Mouse (Mus musculus) cerebellum, adult 2 months (tissue): ENCODE measurements around the gene Cd93. TPM values are rescaled to one million over a fixed set of nuclear protein-coding genes. Genes with fewer than 3 reads are reported as not detected.
A peak's percentile ranks its signal among the peaks of the same experiment; 100 is the strongest.

Source experiments
- DNase-seq, 2 experiments: peaks; one replicate each; pipeline ENCODE4 v3.0.0; 2021
- H3K27ac ChIP-seq: fragments of 200-500 bp; 2 replicates; pipeline ENCODE4 v1.5.1; 2012; ENCODE audit warnings: low read length, control low read depth, inconsistent platforms; ENCODE audit not compliant: insufficient read depth
- H3K27me3 ChIP-seq: fragments of 200-500 bp; 2 replicates; pipeline ENCODE4 v1.6.1; 2012; ENCODE audit warnings: inconsistent platforms, mild to moderate bottlenecking, low read length, moderate library complexity; ENCODE audit not compliant: control insufficient read depth, insufficient read depth
- H3K4me1 ChIP-seq: fragments of 200-500 bp; 2 replicates; pipeline ENCODE4 v1.6.1; 2011; ENCODE audit warnings: low read length; ENCODE audit not compliant: control insufficient read depth, insufficient read depth
- H3K4me3 ChIP-seq: fragments of 200-500 bp; replicated peaks from 2 replicates; pipeline ENCODE3; 2011; ENCODE audit warnings: mild to moderate bottlenecking, low read depth, low read length, control low read depth; ENCODE audit not compliant: insufficient read depth
- CTCF ChIP-seq: fragments of 200-500 bp; IDR thresholded peaks from 2 replicates; pipeline ENCODE4 v1.5.1; 2011; ENCODE audit warnings: low read depth, mild to moderate bottlenecking, control low read depth, low read length, moderate library complexity, borderline replicate concordance; ENCODE audit not compliant: insufficient read depth
- POLR2A ChIP-seq: fragments of 200-500 bp; IDR thresholded peaks from 2 replicates; pipeline ENCODE4 v1.6.1; 2011; ENCODE audit warnings: low read length, control low read depth, borderline replicate concordance; ENCODE audit not compliant: insufficient read depth
- WGBS: fragments of 180-500 bp; shearing (Covaris S2); methylation state at CpG from one replicate; pipeline ENCODE4 v1.1.7; 2018; 5-methylcytosine and 5-hydroxymethylcytosine counted together
- polyA plus RNA-seq: library from polyadenylated mRNA; depleted of rRNA; stranded (reverse); fragments of >200 nt; gene quantifications from 2 replicates; pipeline ENCODE4 v1.2.3, GENCODE M21; 2012

Cd93 gene
- polyA plus RNA-seq, 1 experiment = 3.2 TPM

GRCm38 (mm10) chr2:148406971-148407869, 36.1 kb downstream of the Cd93 start:
- no peak for TF ChIP-seq CTCF
- no peak for TF ChIP-seq POLR2A
- H3K27ac ChIP-seq = 0 out of 2 replicates have a peak overlapping the region, but pooled peaks have one; percentile 14
- DNase-seq = no peak
- WGBS = 7% methylated on average over 55 of the region's 55 CpGs
- no peaks in the 10 kb centered on the region; the same call in 1 of the 2 replicates for H3K4me1 ChIP-seq
- H3K4me3 ChIP-seq = no peak overlapping the region
- peaks cover 2% of the 10 kb centered on the region; the same call in 1 of the 2 replicates for H3K27me3 ChIP-seq

DNA sequence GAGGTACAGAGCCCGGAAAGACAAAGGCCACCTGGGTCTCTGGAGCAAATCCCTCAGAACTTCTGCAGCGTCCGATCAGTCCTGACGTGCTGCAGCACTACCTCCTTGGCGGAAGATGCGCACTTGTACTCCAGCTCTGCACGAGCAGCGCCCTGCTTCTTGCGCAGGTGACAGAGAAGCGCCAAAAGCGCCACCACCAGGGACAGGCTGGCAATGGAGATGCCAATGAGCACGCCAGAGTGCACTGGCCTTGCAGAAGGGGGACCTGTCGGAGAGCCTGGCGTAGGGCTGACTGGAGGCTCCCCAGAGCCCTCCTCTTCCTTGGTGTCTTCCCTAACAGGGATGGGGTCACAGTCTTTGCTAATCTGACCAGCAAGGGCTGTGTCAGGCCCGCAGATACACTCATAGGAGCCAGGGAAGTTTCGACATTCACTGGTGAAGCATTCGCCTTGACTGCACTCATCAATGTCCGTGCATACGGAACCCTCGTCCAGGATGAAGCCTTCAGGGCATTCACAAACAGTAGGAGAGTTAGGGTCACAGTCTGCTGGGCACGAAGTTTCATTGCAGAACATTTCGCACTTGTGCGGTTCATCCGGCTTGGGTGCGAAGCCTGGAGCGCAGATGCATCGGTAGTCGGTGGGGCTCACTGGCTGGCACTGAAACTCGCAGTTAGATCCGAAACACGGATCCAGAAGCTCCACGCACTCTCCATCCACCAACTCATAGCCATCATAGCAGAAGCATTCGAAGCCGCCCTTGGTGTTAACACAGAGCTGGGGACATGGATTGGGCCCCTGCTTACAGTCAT, 37.0 kb downstream of the Cd93 start:
- H3K4me1 ChIP-seq = no peaks in the 10 kb centered on the region; the same call in 1 of the 2 replicates
- no peak for DNase-seq

GRCm38 (mm10) chr2:148404906-148405305, 38.5 kb downstream of the Cd93 start:
- WGBS = 66% methylated on average over 5 of the region's 5 CpGs
- H3K27me3 ChIP-seq = peaks cover 2% of the 10 kb centered on the region; the same call in 1 of the 2 replicates
- TF ChIP-seq CTCF = no peak
- TF ChIP-seq POLR2A = no peak
- no peak overlapping the region for H3K27ac ChIP-seq
- no peak for DNase-seq
- H3K4me1 ChIP-seq = no peaks in the 10 kb centered on the region; the same call in 1 of the 2 replicates
- no peak overlapping the region for H3K4me3 ChIP-seq

More for the DNA sequence above, 37.0 kb downstream of the Cd93 start:
- 15% methylated on average over 34 of the region's 34 CpGs for WGBS
- Histone ChIP-seq H3K27ac (no peak overlapping the region), H3K4me3 (peak overlapping the region; percentile 6), H3K27me3 (peaks cover 2% of the 10 kb centered on the region; the same call in 1 of the 2 replicates)
- no peak for TF ChIP-seq CTCF
- no peak for TF ChIP-seq POLR2A

DNA sequence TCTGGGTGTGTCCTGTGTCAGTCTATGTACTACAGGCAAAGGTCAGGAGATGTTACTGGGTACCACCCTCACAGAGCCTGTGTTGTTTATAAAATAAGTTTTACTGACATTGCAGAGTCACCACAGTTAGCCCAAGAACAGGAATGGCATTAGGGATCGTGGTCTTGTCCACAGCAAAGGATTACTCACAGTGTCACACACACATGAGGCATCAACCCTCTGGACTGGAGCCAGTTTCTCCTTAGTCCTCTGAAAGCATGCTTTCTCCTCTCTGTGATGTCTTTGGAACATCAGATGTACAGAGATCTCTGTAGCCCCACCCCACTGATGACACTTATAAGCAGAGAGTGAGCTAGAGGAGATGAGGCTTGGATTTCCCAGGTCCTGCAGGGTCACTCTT, 41.1 kb downstream of the Cd93 start:
- TF ChIP-seq CTCF (no peak), POLR2A (no peak)
- WGBS = 68% methylated on average over 1 of the region's 1 CpGs
- no peaks in the 10 kb centered on the region for H3K4me1 ChIP-seq
- no peak overlapping the region for H3K4me3 ChIP-seq
- no peak for DNase-seq
- H3K27ac ChIP-seq = no peak overlapping the region
- H3K27me3 ChIP-seq = no peaks in the 10 kb centered on the region; the same call in 1 of the 2 replicates

- Histone ChIP-seq H3K4me1 (peaks cover 3% of the 10 kb centered on the region; the same call in 1 of the 2 replicates), H3K4me3 (no peak overlapping the region), H3K27me3 (no peaks in the 10 kb centered on the region; the same call in 1 of the 2 replicates), H3K27ac (no peak overlapping the region)
- WGBS = 93% methylated on average over 5 of the region's 5 CpGs
- TF ChIP-seq POLR2A (no peak), CTCF (no peak)
- no peak for DNase-seq
Measured at GRCm38 (mm10) chr2:148398901-148399685, 44.3 kb downstream of the Cd93 start.

- DNase-seq = no peak
- Histone ChIP-seq H3K4me3 (no peak overlapping the region), H3K27ac (no peak overlapping the region), H3K27me3 (no peaks in the 10 kb centered on the region; the same call in 1 of the 2 replicates), H3K4me1 (peaks cover 3% of the 10 kb centered on the region; the same call in 1 of the 2 replicates)
- 33% methylated on average over 1 of the region's 1 CpGs for WGBS
- TF ChIP-seq CTCF = no peak
- no peak for TF ChIP-seq POLR2A
Measured at GRCm38 (mm10) chr2:148397784-148398100, 45.6 kb downstream of the Cd93 start.

DNA sequence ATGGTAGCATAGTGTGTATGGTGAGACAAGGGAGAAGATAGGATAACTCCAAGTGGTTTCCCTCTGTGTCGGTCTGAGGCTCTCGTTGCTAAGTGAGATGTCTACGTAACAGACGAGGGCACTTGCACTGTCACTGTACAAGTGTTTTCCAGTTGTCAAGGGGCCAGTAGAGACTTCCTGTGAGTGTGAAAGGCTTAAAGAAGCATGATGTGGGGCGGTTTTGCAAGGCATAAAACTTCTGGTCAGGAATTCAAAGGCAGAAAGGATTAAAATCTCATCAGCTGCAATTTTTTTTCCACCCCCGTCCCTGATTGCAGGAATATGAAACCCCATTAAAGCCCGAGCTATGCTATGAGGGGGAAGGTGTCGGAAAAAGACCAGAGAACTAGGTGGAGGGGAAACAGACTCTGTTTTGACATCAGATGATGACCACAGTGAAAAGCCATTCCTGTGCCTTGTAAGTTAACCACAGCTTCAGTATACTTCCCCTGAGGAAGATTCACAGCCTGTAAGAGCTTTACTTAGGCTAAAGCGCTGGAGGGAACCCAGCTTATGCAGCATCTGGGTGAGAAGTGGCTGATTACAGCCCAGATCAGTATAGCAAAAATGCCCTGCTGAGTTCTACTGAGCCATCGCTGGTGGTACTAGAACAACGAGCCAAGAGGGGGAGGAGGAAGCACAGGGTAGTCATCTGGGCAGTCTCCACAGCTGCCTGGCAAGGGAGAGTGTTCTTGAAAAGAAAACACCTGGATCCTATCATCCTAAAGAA, 46.2 kb downstream of the Cd93 start:
- no peak for DNase-seq
- 57% methylated on average over 11 of the region's 11 CpGs for WGBS
- Histone ChIP-seq H3K27me3 (no peaks in the 10 kb centered on the region; the same call in 1 of the 2 replicates), H3K4me3 (no peak overlapping the region), H3K27ac (no peak overlapping the region), H3K4me1 (peaks cover 3% of the 10 kb centered on the region; the same call in 1 of the 2 replicates)
- TF ChIP-seq CTCF (no peak), POLR2A (no peak)
